Mouse (Mus musculus) MEL (cell line): ENCODE measurements around the gene Maff.

Experiments used
- CHD2 ChIP-seq: IDR thresholded peaks from 2 replicates; pipeline ENCODE4 v1.6.1; 2011; ENCODE audit warnings: low read length, improper control_type of control experiment
- CTCF ChIP-seq, 3 experiments: IDR thresholded peaks in 2 of 3; conservative IDR thresholded peaks in 1 of 3; 2 replicates each; pipeline ENCODE4 v1.5.1; 2011 to 2012; ENCODE audit warnings: low read length in 3 of 3, low read depth in 2 of 3, mild to moderate bottlenecking in 2 of 3, improper control_type of control experiment in 1 of 3, inconsistent platforms in 1 of 3, mixed read lengths in 1 of 3, moderate library complexity in 1 of 3; ENCODE audit not compliant: control insufficient read depth in 1 of 3, insufficient read depth in 1 of 3, poor library complexity in 1 of 3, severe bottlenecking in 1 of 3
- ELF1 ChIP-seq: IDR thresholded peaks from 2 replicates; pipeline ENCODE4 v1.6.1; 2014; ENCODE audit warnings: low read depth, mild to moderate bottlenecking, inconsistent platforms, low read length, improper control_type of control experiment, moderate library complexity
- GATA1 ChIP-seq: IDR thresholded peaks from 2 replicates; pipeline ENCODE4 v1.6.1; 2011; ENCODE audit warnings: low read depth, low read length, improper control_type of control experiment
- MXI1 ChIP-seq: IDR thresholded peaks from 2 replicates; pipeline ENCODE4 v1.6.1; 2011; ENCODE audit warnings: mild to moderate bottlenecking, low read depth, low read length, improper control_type of control experiment
- NRF1 ChIP-seq: IDR thresholded peaks from 2 replicates; pipeline ENCODE4 v1.6.1; 2014; ENCODE audit warnings: low read depth, mild to moderate bottlenecking, inconsistent platforms, low read length, improper control_type of control experiment, moderate library complexity; ENCODE audit not compliant: poor library complexity, insufficient read depth, severe bottlenecking
- POLR2A ChIP-seq, 2 experiments: IDR thresholded peaks; 2 replicates each; pipeline ENCODE4 v1.6.1; 2011 to 2012; ENCODE audit warnings: low read length in 2 of 2, mild to moderate bottlenecking in 2 of 2, control low read depth in 1 of 2, improper control_type of control experiment in 1 of 2, low read depth in 1 of 2, moderate library complexity in 1 of 2; ENCODE audit not compliant: control insufficient read depth in 1 of 2, insufficient read depth in 1 of 2, poor library complexity in 1 of 2
- POLR2AphosphoS5 ChIP-seq: IDR thresholded peaks from 2 replicates; pipeline ENCODE4 v1.6.1; 2012; ENCODE audit warnings: low read depth, borderline replicate concordance, mild to moderate bottlenecking, inconsistent platforms, low read length, moderate library complexity, mixed read lengths
- RAD21 ChIP-seq: IDR thresholded peaks from 2 replicates; pipeline ENCODE4 v1.6.1; 2011; ENCODE audit warnings: mild to moderate bottlenecking, low read depth, low read length, improper control_type of control experiment
- USF1 ChIP-seq: IDR thresholded peaks from 2 replicates; pipeline ENCODE4 v1.6.1; 2014; ENCODE audit warnings: low read depth, mild to moderate bottlenecking, inconsistent platforms, low read length, improper control_type of control experiment, moderate library complexity
- ZC3H11A ChIP-seq: IDR thresholded peaks from 2 replicates; pipeline ENCODE4 v1.6.1; 2012; ENCODE audit warnings: low read depth, mild to moderate bottlenecking, inconsistent platforms, low read length, improper control_type of control experiment

GRCm38 (mm10) chr15:79368861-79369440 lies 22.5 kb downstream of the Maff start:
- no peak for TF ChIP-seq CTCF (IDR thresholded peaks at IDR 0.05 in 2 of 3, conservative IDR thresholded peaks at IDR 0.05 in 1 of 3; ENCODE audit: control insufficient read depth in 1 of 3, insufficient read depth in 1 of 3, low read depth in 2 of 3, low read length in 3 of 3, poor library complexity in 1 of 3, severe bottlenecking in 1 of 3)
- no peak for TF ChIP-seq ZC3H11A
- TF ChIP-seq NRF1, result no peak
- no peak for TF ChIP-seq GATA1
- TF ChIP-seq RAD21, result no peak
- no peak for TF ChIP-seq MXI1
- no peak for TF ChIP-seq POLR2A (IDR thresholded peaks at IDR 0.05; ENCODE audit: control insufficient read depth in 1 of 2, insufficient read depth in 1 of 2, low read depth in 1 of 2, low read length in 2 of 2, poor library complexity in 1 of 2)
- no peak for TF ChIP-seq CHD2
- TF ChIP-seq ELF1, result no peak
- no peak for TF ChIP-seq USF1
- TF ChIP-seq POLR2AphosphoS5, result no peak
